Mouse (Mus musculus) MEL (cell line): ENCODE data around the gene Flad1. TPM values are rescaled to one million over a fixed set of nuclear protein-coding genes. Genes with fewer than 3 reads are reported as not detected.
A peak's percentile ranks its signal among the peaks of the same experiment; 100 is the strongest.

Source experiments
- DNase-seq: peaks from one replicate; pipeline ENCODE4 v3.0.0; 2011; ENCODE audit warnings: low read depth, low spot score
- H3K27ac ChIP-seq: 2 replicates; pipeline ENCODE4 v1.5.1; 2012; ENCODE audit warnings: low read depth, mild to moderate bottlenecking, control low read depth, low read length, moderate library complexity; ENCODE audit not compliant: control insufficient read depth
- H3K27me3 ChIP-seq, 2 experiments: fragments of 150-350 bp in 1 of 2; sonication (generic) in 1 of 2; 2 replicates each; pipeline ENCODE4 v1.6.1; 2012; ENCODE audit warnings: low read length in 2 of 2, mild to moderate bottlenecking in 2 of 2, improper control_type of control experiment in 1 of 2, moderate library complexity in 1 of 2; ENCODE audit not compliant: insufficient read depth in 2 of 2, control insufficient read depth in 1 of 2
- H3K36me3 ChIP-seq, 2 experiments: 2 replicates each; pipeline ENCODE4 v1.6.1; 2012 to 2014; ENCODE audit warnings: low read length in 2 of 2, improper control_type of control experiment in 1 of 2, inconsistent platforms in 1 of 2, mild to moderate bottlenecking in 1 of 2; ENCODE audit not compliant: insufficient read depth in 2 of 2, control insufficient read depth in 1 of 2
- H3K4me1 ChIP-seq, 2 experiments: fragments of 150-350 bp in 1 of 2; sonication (generic) in 1 of 2; 2 replicates each; pipeline ENCODE4 v1.6.1; 2012; ENCODE audit warnings: low read length in 2 of 2, improper control_type of control experiment in 1 of 2, mild to moderate bottlenecking in 1 of 2; ENCODE audit not compliant: insufficient read depth in 2 of 2, control insufficient read depth in 1 of 2
- H3K4me3 ChIP-seq, 2 experiments: fragments of 150-350 bp in 1 of 2; sonication (generic) in 1 of 2; 2 replicates each; pipeline ENCODE4 v1.5.1; 2012; ENCODE audit warnings: low read depth in 2 of 2, low read length in 2 of 2, mild to moderate bottlenecking in 2 of 2, moderate library complexity in 2 of 2, control low read depth in 1 of 2, improper control_type of control experiment in 1 of 2; ENCODE audit not compliant: control insufficient read depth in 1 of 2, insufficient read depth in 1 of 2
- H3K79me2 ChIP-seq: 2 replicates; pipeline ENCODE4 v1.6.1; 2012; ENCODE audit warnings: mild to moderate bottlenecking, low read length, moderate library complexity; ENCODE audit not compliant: control insufficient read depth, poor library complexity, insufficient read depth
- H3K9ac ChIP-seq: 2 replicates; pipeline ENCODE4 v1.6.1; 2012; ENCODE audit warnings: low read depth, mild to moderate bottlenecking, control low read depth, low read length, moderate library complexity; ENCODE audit not compliant: control insufficient read depth, poor library complexity, severe bottlenecking
- H3K9me3 ChIP-seq: fragments of 150-350 bp; sonication (generic); replicated peaks from 2 replicates; pipeline ENCODE4 v1.6.1; 2012; ENCODE audit warnings: mild to moderate bottlenecking, low read length, improper control_type of control experiment, moderate library complexity; ENCODE audit not compliant: insufficient read depth
- BHLHE40 ChIP-seq: IDR thresholded peaks from 2 replicates; pipeline ENCODE4 v1.6.1; 2012; ENCODE audit warnings: low read depth, mild to moderate bottlenecking, inconsistent platforms, low read length, improper control_type of control experiment, borderline replicate concordance
- CHD1 ChIP-seq: IDR thresholded peaks from 2 replicates; pipeline ENCODE4 v1.6.1; 2012; ENCODE audit warnings: low read depth, mild to moderate bottlenecking, inconsistent platforms, low read length, improper control_type of control experiment
- CHD2 ChIP-seq: IDR thresholded peaks from 2 replicates; pipeline ENCODE4 v1.6.1; 2011; ENCODE audit warnings: low read length, improper control_type of control experiment
- CTCF ChIP-seq, 3 experiments: IDR thresholded peaks in 2 of 3; conservative IDR thresholded peaks in 1 of 3; 2 replicates each; pipeline ENCODE4 v1.5.1; 2011 to 2012; ENCODE audit warnings: low read length in 3 of 3, low read depth in 2 of 3, mild to moderate bottlenecking in 2 of 3, improper control_type of control experiment in 1 of 3, inconsistent platforms in 1 of 3, mixed read lengths in 1 of 3, moderate library complexity in 1 of 3; ENCODE audit not compliant: control insufficient read depth in 1 of 3, insufficient read depth in 1 of 3, poor library complexity in 1 of 3, severe bottlenecking in 1 of 3
- ELF1 ChIP-seq: IDR thresholded peaks from 2 replicates; pipeline ENCODE4 v1.6.1; 2014; ENCODE audit warnings: low read depth, mild to moderate bottlenecking, inconsistent platforms, low read length, improper control_type of control experiment, moderate library complexity
- ETS1 ChIP-seq: IDR thresholded peaks from 2 replicates; pipeline ENCODE4 v1.6.1; 2012; ENCODE audit warnings: low read depth, mild to moderate bottlenecking, inconsistent platforms, low read length, improper control_type of control experiment, moderate library complexity
- KAT2A ChIP-seq: conservative IDR thresholded peaks from 2 replicates; pipeline ENCODE4 v1.6.1; 2012; ENCODE audit warnings: low read depth, low read length, improper control_type of control experiment, inconsistent platforms
- MAFK ChIP-seq: IDR thresholded peaks from 2 replicates; pipeline ENCODE4 v1.6.1; 2011; ENCODE audit warnings: low read depth, mild to moderate bottlenecking, low read length, improper control_type of control experiment, borderline replicate concordance
- MAX ChIP-seq: IDR thresholded peaks from 2 replicates; pipeline ENCODE4 v1.6.1; 2011; ENCODE audit warnings: low read length, improper control_type of control experiment
- MAZ ChIP-seq: IDR thresholded peaks from 2 replicates; pipeline ENCODE4 v1.6.1; 2012; ENCODE audit warnings: low read depth, mild to moderate bottlenecking, inconsistent platforms, low read length, improper control_type of control experiment
- MYC ChIP-seq: IDR thresholded peaks from 2 replicates; pipeline ENCODE4 v1.6.1; 2011; ENCODE audit warnings: low read depth, mild to moderate bottlenecking, low read length, improper control_type of control experiment, moderate library complexity
- POLR2A ChIP-seq, 2 experiments: IDR thresholded peaks; 2 replicates each; pipeline ENCODE4 v1.6.1; 2011 to 2012; ENCODE audit warnings: low read length in 2 of 2, mild to moderate bottlenecking in 2 of 2, control low read depth in 1 of 2, improper control_type of control experiment in 1 of 2, low read depth in 1 of 2, moderate library complexity in 1 of 2; ENCODE audit not compliant: control insufficient read depth in 1 of 2, insufficient read depth in 1 of 2, poor library complexity in 1 of 2
- POLR2AphosphoS2 ChIP-seq: IDR thresholded peaks from 2 replicates; pipeline ENCODE4 v1.6.1; 2011; ENCODE audit warnings: low read length, improper control_type of control experiment
- RAD21 ChIP-seq: IDR thresholded peaks from 2 replicates; pipeline ENCODE4 v1.6.1; 2011; ENCODE audit warnings: mild to moderate bottlenecking, low read depth, low read length, improper control_type of control experiment
- SMC3 ChIP-seq: IDR thresholded peaks from 2 replicates; pipeline ENCODE4 v1.6.1; 2011; ENCODE audit warnings: low read depth, low read length, improper control_type of control experiment
- ZC3H11A ChIP-seq: IDR thresholded peaks from 2 replicates; pipeline ENCODE4 v1.6.1; 2012; ENCODE audit warnings: low read depth, mild to moderate bottlenecking, inconsistent platforms, low read length, improper control_type of control experiment
- polyA plus RNA-seq, 2 experiments: library from polyadenylated mRNA; stranded (reverse) in 1 of 2; unstranded in 1 of 2; fragments of >175 nt in 1 of 2; fragments of >200 nt in 1 of 2; gene quantifications; 2 replicates each; pipeline versions ENCODE4 v1.2.1 to v1.2.4; 2012; ENCODE audit warnings: low replicate concordance in 2 of 2, low read depth in 1 of 2; ENCODE audit not compliant: insufficient read length in 2 of 2, insufficient read depth in 1 of 2, missing spikeins in 1 of 2
- total RNA-seq: library from RNA; depleted of rRNA; stranded (reverse); fragments of 300-350 nt; gene quantifications from 2 replicates; pipeline ENCODE4 v1.2.3, GENCODE M21; 2012

Flad1 gene
- total and polyA plus RNA-seq, 3 experiments = 42.9 to 54.2 TPM; not detected in 1

- H3K9ac ChIP-seq = no peak overlapping the region
- peaks cover 0 to 6% of the 10 kb centered on the region in 2 experiments; a peak in 1 of 4 replicates for H3K4me1 ChIP-seq
- no peak overlapping the region for H3K4me3 ChIP-seq
- no peaks in the 10 kb centered on the region for H3K9me3 ChIP-seq
- no peak for TF ChIP-seq MYC
- TF ChIP-seq CHD1 = no peak
- no peaks in the 10 kb centered on the region for H3K79me2 ChIP-seq
- no peaks in the 10 kb centered on the region for H3K36me3 ChIP-seq
- no peak overlapping the region for H3K27ac ChIP-seq
- H3K27me3 ChIP-seq = no peaks in the 10 kb centered on the region
- DNase-seq = no peak
Observed at GRCm38 (mm10) chr3:89379388-89380131, 32.1 kb downstream of the Flad1 start.

GRCm38 (mm10) chr3:89378394-89379067 is 33.1 kb downstream of the Flad1 start:
- DNase-seq = peak; percentile 61
- H3K4me3 ChIP-seq = no peak overlapping the region
- peaks cover 0 to 9% of the 10 kb centered on the region in 2 experiments; a peak in 1 of 4 replicates for H3K4me1 ChIP-seq
- H3K27ac ChIP-seq = no peak overlapping the region
- H3K9me3 ChIP-seq = no peaks in the 10 kb centered on the region
- no peak overlapping the region for H3K9ac ChIP-seq
- peaks cover 0 to 4% of the 10 kb centered on the region in 2 experiments; a peak in 1 of 4 replicates for H3K36me3 ChIP-seq
- TF ChIP-seq CTCF (IDR thresholded peaks at IDR 0.05 in 2 of 3, conservative IDR thresholded peaks at IDR 0.05 in 1 of 3; ENCODE audit: control insufficient read depth in 1 of 3, insufficient read depth in 1 of 3, low read depth in 2 of 3, low read length in 3 of 3, poor library complexity in 1 of 3, severe bottlenecking in 1 of 3) = peak; percentile 73 to 99 (median 76)
- 0 out of 2 replicates have a peak, but pooled peaks have one; percentile 15 for TF ChIP-seq CHD2
- TF ChIP-seq MAX = no peak
- peak; percentile 31 for TF ChIP-seq RAD21
- TF ChIP-seq MAZ = peak; percentile 85; the same call in 1 of the 2 replicates
- no peak for TF ChIP-seq KAT2A
- peak; percentile 45 for TF ChIP-seq ZC3H11A
- 0 out of 2 replicates have a peak, but pooled peaks have one; percentile 18 for TF ChIP-seq BHLHE40
- TF ChIP-seq ELF1 = no peak
- no peak for TF ChIP-seq POLR2AphosphoS2
- TF ChIP-seq MYC = no peak
- TF ChIP-seq ETS1 = no peak
- TF ChIP-seq SMC3 = peak; percentile 74
- 0 out of 4 replicates have a peak, but pooled peaks of 1 of the 2 experiments have one; percentile 18 for TF ChIP-seq POLR2A (IDR thresholded peaks at IDR 0.05; ENCODE audit: control insufficient read depth in 1 of 2, insufficient read depth in 1 of 2, low read depth in 1 of 2, low read length in 2 of 2, poor library complexity in 1 of 2)
- TF ChIP-seq MAFK = no peak
- H3K79me2 ChIP-seq = no peaks in the 10 kb centered on the region
- H3K27me3 ChIP-seq = no peaks in the 10 kb centered on the region
